Mouse (Mus musculus) midbrain, embryonic 14.5 days (tissue): ENCODE data around the gene Nck1. TPM values are rescaled to one million over a fixed set of nuclear protein-coding genes. Genes with fewer than 3 reads are reported as not detected.
A peak's percentile ranks its signal among the peaks of the same experiment; 100 is the strongest.

ENCODE experiments used
- ATAC-seq: fragments of 200-750 bp; cut with Nextera tagmentation; 2 replicates; pipeline ENCODE4 v1.8.0; 2017; ENCODE audit warnings: moderate number of reproducible peaks, moderate library complexity; ENCODE audit not compliant: low FRiP score, low TSS enrichment
- DNase-seq: peaks from one replicate; pipeline ENCODE4 v3.0.0-alpha.2; 2015
- H3K27ac ChIP-seq: fragments of 300-500 bp; sonication (generic); replicated peaks from 2 replicates; pipeline ENCODE4 v1.5.1; 2014; ENCODE audit warnings: mild to moderate bottlenecking, low read depth, low read length, moderate library complexity
- H3K27me3 ChIP-seq: fragments of 300-500 bp; sonication (generic); 2 replicates; pipeline ENCODE4 v1.6.1; 2014; ENCODE audit warnings: low read length, control low read depth, mixed read lengths; ENCODE audit not compliant: control insufficient read depth, insufficient read depth
- H3K36me3 ChIP-seq: fragments of 300-500 bp; sonication (generic); 2 replicates; pipeline ENCODE4 v1.6.1; 2014; ENCODE audit warnings: low read length, control low read depth; ENCODE audit not compliant: control insufficient read depth, insufficient read depth
- H3K4me1 ChIP-seq: fragments of 300-500 bp; sonication (generic); 2 replicates; pipeline ENCODE4 v1.6.1; 2014; ENCODE audit warnings: mild to moderate bottlenecking, antibody characterized with exemption, low read length, control low read depth; ENCODE audit not compliant: control insufficient read depth, insufficient read depth
- H3K4me2 ChIP-seq: fragments of 300-500 bp; sonication (generic); 2 replicates; pipeline ENCODE4 v1.6.1; 2014; ENCODE audit warnings: mild to moderate bottlenecking, low read length, moderate library complexity
- H3K4me3 ChIP-seq: fragments of 300-500 bp; sonication (generic); replicated peaks from 2 replicates; pipeline ENCODE4 v1.5.1; 2014; ENCODE audit warnings: low read depth, low read length
- H3K9ac ChIP-seq: fragments of 300-500 bp; sonication (generic); replicated peaks from 2 replicates; pipeline ENCODE4 v1.6.1; 2014; ENCODE audit warnings: mild to moderate bottlenecking, low read length, moderate library complexity
- H3K9me3 ChIP-seq: fragments of 300-500 bp; sonication (generic); 2 replicates; pipeline ENCODE4 v1.6.1; 2016; ENCODE audit warnings: low read length, control low read depth, mixed read lengths; ENCODE audit not compliant: control insufficient read depth
- WGBS: fragments of 180-500 bp; shearing (Covaris S2); extraction: QIAGEN DNeasy Blood & Tissue Kit; methylation state at CpG from one replicate; pipeline ENCODE4 v1.1.7; 2014; 5-methylcytosine and 5-hydroxymethylcytosine counted together
- polyA plus RNA-seq: library from polyadenylated mRNA; unstranded; fragments of >200 nt; fragmentation: Nextera tagmentation; extraction: Ambion mirVana; gene quantifications from 2 replicates; pipeline ENCODE4 v1.2.1, GENCODE M21; 2014

Nck1 gene
- polyA plus RNA-seq = 61.9 and 69.3 TPM in 2 replicates

- H3K4me1 ChIP-seq = peaks cover 26% of the 10 kb centered on the region
- H3K27ac ChIP-seq = peak within 1 kb of the TSS; percentile 94
- no peaks in the 10 kb centered on the region for H3K27me3 ChIP-seq
- peak within 1 kb of the TSS; percentile 62 for H3K4me3 ChIP-seq
- peak within 1 kb of the TSS; percentile 84 for H3K4me2 ChIP-seq
- peaks cover 10% of the 10 kb centered on the region for H3K9me3 ChIP-seq
- WGBS = under 1% methylated on average over 89 of the region's 93 CpGs
- DNase-seq (peak; percentile 99), ATAC-seq (peak; percentile 100)
- peak within 1 kb of the TSS; percentile 68 for H3K9ac ChIP-seq
- H3K36me3 ChIP-seq = peaks cover 4% of the 10 kb centered on the region; the same call in 1 of the 2 replicates
Observed at GRCm38 (mm10) chr9:100545715-100546593, at the start of gene Nck1. Nck1 (minus strand) TSS chr9:100546134.

GRCm38 (mm10) chr9:100590462-100590861 is 44.5 kb upstream of the Nck1 start:
- WGBS = 87% methylated on average over 4 of the region's 4 CpGs
- no peak for ATAC-seq
- Histone ChIP-seq H3K4me1 (no peaks in the 10 kb centered on the region), H3K4me2 (no peak overlapping the region), H3K4me3 (no peak overlapping the region), H3K27me3 (no peaks in the 10 kb centered on the region), H3K9me3 (0 out of 2 replicates have a peak, but pooled peaks cover 4% of the 10 kb centered on the region), H3K27ac (no peak overlapping the region), H3K36me3 (no peaks in the 10 kb centered on the region), H3K9ac (no peak overlapping the region)
- DNase-seq = no peak

- no peak for DNase-seq
- peaks cover 18% of the 10 kb centered on the region for H3K4me1 ChIP-seq
- no peak overlapping the region for H3K9ac ChIP-seq
- no peak for ATAC-seq
- H3K9me3 ChIP-seq = no peaks in the 10 kb centered on the region
- no peak overlapping the region for H3K27ac ChIP-seq
- 86% methylated on average over 4 of the region's 4 CpGs for WGBS
- no peak overlapping the region for H3K4me2 ChIP-seq
- no peaks in the 10 kb centered on the region for H3K36me3 ChIP-seq
- H3K27me3 ChIP-seq = no peaks in the 10 kb centered on the region
- H3K4me3 ChIP-seq = no peak overlapping the region
Observed at GRCm38 (mm10) chr9:100584031-100584430, 38.1 kb upstream of the Nck1 start.

GRCm38 (mm10) chr9:100582883-100583575 is 37.1 kb upstream of the Nck1 start:
- WGBS = 48% methylated on average over 13 of the region's 13 CpGs
- no peak overlapping the region for H3K4me3 ChIP-seq
- DNase-seq (peak; percentile 41), ATAC-seq (no peak)
- H3K4me2 ChIP-seq = no peak overlapping the region
- peaks cover 18% of the 10 kb centered on the region for H3K4me1 ChIP-seq
- H3K9me3 ChIP-seq = no peaks in the 10 kb centered on the region
- H3K27me3 ChIP-seq = no peaks in the 10 kb centered on the region
- no peak overlapping the region for H3K9ac ChIP-seq
- H3K36me3 ChIP-seq = no peaks in the 10 kb centered on the region
- H3K27ac ChIP-seq = no peak overlapping the region

GRCm38 (mm10) chr9:100581543-100582492 is 35.9 kb upstream of the Nck1 start:
- Histone ChIP-seq H3K4me3 (no peak overlapping the region), H3K4me2 (no peak overlapping the region), H3K4me1 (peaks cover 18% of the 10 kb centered on the region), H3K36me3 (no peaks in the 10 kb centered on the region), H3K9me3 (no peaks in the 10 kb centered on the region), H3K9ac (no peak overlapping the region), H3K27ac (peak overlapping the region; percentile 60), H3K27me3 (no peaks in the 10 kb centered on the region)
- 28% methylated on average over 13 of the region's 13 CpGs for WGBS
- ATAC-seq (peak; percentile 63; the same call in 1 of the 2 replicates), DNase-seq (peak; percentile 81)

GRCm38 (mm10) chr9:100580196-100580740 is 34.3 kb upstream of the Nck1 start:
- Histone ChIP-seq H3K27me3 (no peaks in the 10 kb centered on the region), H3K36me3 (no peaks in the 10 kb centered on the region), H3K4me3 (no peak overlapping the region), H3K9me3 (no peaks in the 10 kb centered on the region), H3K4me1 (peaks cover 18% of the 10 kb centered on the region), H3K9ac (no peak overlapping the region), H3K4me2 (no peak overlapping the region), H3K27ac (no peak overlapping the region)
- no peak for ATAC-seq
- WGBS = 41% methylated on average over 20 of the region's 20 CpGs
- peak; percentile 48 for DNase-seq

- Histone ChIP-seq H3K9me3 (no peaks in the 10 kb centered on the region), H3K9ac (no peak overlapping the region), H3K4me2 (no peak overlapping the region), H3K27me3 (no peaks in the 10 kb centered on the region), H3K27ac (no peak overlapping the region), H3K4me3 (no peak overlapping the region), H3K36me3 (no peaks in the 10 kb centered on the region), H3K4me1 (peaks cover 9% of the 10 kb centered on the region; the same call in 1 of the 2 replicates)
- WGBS = 56% methylated on average over 5 of the region's 5 CpGs
- ATAC-seq (no peak), DNase-seq (no peak)
Observed at GRCm38 (mm10) chr9:100573942-100574341, 28.0 kb upstream of the Nck1 start.

GRCm38 (mm10) chr9:100573300-100573699 is 27.4 kb upstream of the Nck1 start:
- ATAC-seq = no peak

More at GRCm38 (mm10) chr9:100573300-100573699, 27.4 kb upstream of the Nck1 start:
- Histone ChIP-seq H3K4me3 (no peak overlapping the region), H3K4me1 (peaks cover 9% of the 10 kb centered on the region; the same call in 1 of the 2 replicates), H3K4me2 (no peak overlapping the region), H3K9ac (no peak overlapping the region), H3K9me3 (no peaks in the 10 kb centered on the region), H3K36me3 (no peaks in the 10 kb centered on the region), H3K27ac (no peak overlapping the region), H3K27me3 (no peaks in the 10 kb centered on the region)
- no peak for DNase-seq
- WGBS = 74% methylated on average over 2 of the region's 2 CpGs
